Mouse (Mus musculus): ENCODE measurements around the gene Syde2.

DNA sequence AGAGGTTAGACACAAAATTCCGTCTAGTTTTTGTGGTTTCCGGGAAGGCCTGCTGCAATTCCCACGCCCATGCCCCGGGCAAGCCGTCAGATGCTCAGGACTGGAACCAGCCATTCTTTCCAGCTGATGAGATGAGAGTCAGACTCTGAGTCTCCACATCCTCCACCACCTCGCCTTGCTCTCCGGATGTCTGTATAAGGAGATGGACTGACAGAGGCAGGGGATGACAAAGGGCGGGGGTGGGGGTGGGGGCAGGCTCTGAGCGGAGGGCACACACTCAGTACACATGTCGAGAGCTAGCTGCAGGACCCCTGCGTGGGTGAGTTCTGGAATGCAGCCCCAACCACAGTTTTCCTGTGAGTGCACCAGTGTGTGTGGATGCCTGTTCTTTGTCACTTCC, 57.3 kb downstream of the Syde2 start:
- TF ChIP-seq CTCF (IDR thresholded peaks at IDR 0.05; ENCODE audit: control insufficient read depth, insufficient read depth, insufficient read length): no peak
- no peak for TF ChIP-seq CEBPB (IDR thresholded peaks at IDR 0.05; ENCODE audit: low read depth)
- no peak for TF ChIP-seq FOSL1 (IDR thresholded peaks at IDR 0.05; ENCODE audit: insufficient read depth, low read length, poor library complexity, severe bottlenecking)
- no peak for TF ChIP-seq MYOD1 (IDR thresholded peaks at IDR 0.05; ENCODE audit: control insufficient read depth, insufficient read length, low read depth)
